Mouse (Mus musculus): ENCODE measurements at regions not wholly inside any gene's neighbourhood (a gene's known extent, or its start where the extent isn't known, plus 50 kb on each side); places are given as distances from the start of the nearest gene placed in this dataset.

GRCm38 (mm10) chr4:124086254-124086653 is 168.4 kb upstream of the 4930535I16Rik start:
- Histone ChIP-seq H3K36me3 (ENCODE audit: control insufficient read depth, insufficient read depth, low read length) (no peaks in the 10 kb centered on the region), H3K4me2 (ENCODE audit: low read length) (no peak overlapping the region), H3K4me3 (ENCODE audit: low read depth, low read length) (no peak overlapping the region), H3K9me3 (ENCODE audit: control insufficient read depth, low read length) (no peaks in the 10 kb centered on the region), H3K27ac (ENCODE audit: low read depth) (no peak overlapping the region), H3K9ac (ENCODE audit: low read length) (no peak overlapping the region), H3K27me3 (replicated peaks; ENCODE audit: control insufficient read depth, insufficient read depth, low read length) (no peaks in the 10 kb centered on the region), H3K4me1 (replicated peaks; ENCODE audit: control insufficient read depth, insufficient read depth, low read length) (no peaks in the 10 kb centered on the region)
- WGBS, result 85% methylated on average over 7 of the region's 7 CpGs
- no peak for ATAC-seq (replicated peaks; ENCODE audit: low FRiP score, low TSS enrichment, low read depth)
- no peak for DNase-seq (ENCODE audit: low spot score)

GRCm38 (mm10) chr4:124079603-124080002 is 161.8 kb upstream of the 4930535I16Rik start:
- WGBS, result 61% methylated on average over 3 of the region's 3 CpGs

GRCm38 (mm10) chr4:124075551-124075950 is 157.7 kb upstream of the 4930535I16Rik start:
- Histone ChIP-seq H3K4me2 (ENCODE audit: low read length) (no peak overlapping the region), H3K4me1 (replicated peaks; ENCODE audit: control insufficient read depth, insufficient read depth, low read length) (no peaks in the 10 kb centered on the region), H3K36me3 (ENCODE audit: control insufficient read depth, insufficient read depth, low read length) (no peaks in the 10 kb centered on the region), H3K9me3 (ENCODE audit: control insufficient read depth, low read length) (no peaks in the 10 kb centered on the region), H3K4me3 (ENCODE audit: low read depth, low read length) (no peak overlapping the region), H3K9ac (ENCODE audit: low read length) (no peak overlapping the region), H3K27me3 (replicated peaks; ENCODE audit: control insufficient read depth, insufficient read depth, low read length) (no peaks in the 10 kb centered on the region), H3K27ac (ENCODE audit: low read depth) (no peak overlapping the region)
- 59% methylated on average over 5 of the region's 5 CpGs for WGBS
- no peak for DNase-seq (ENCODE audit: low spot score)
- no peak for ATAC-seq (replicated peaks; ENCODE audit: low FRiP score, low TSS enrichment, low read depth)

More at GRCm38 (mm10) chr4:124079603-124080002, 161.8 kb upstream of the 4930535I16Rik start:
- Histone ChIP-seq H3K27me3 (replicated peaks; ENCODE audit: control insufficient read depth, insufficient read depth, low read length) (no peaks in the 10 kb centered on the region), H3K4me2 (ENCODE audit: low read length) (no peak overlapping the region), H3K9ac (ENCODE audit: low read length) (no peak overlapping the region), H3K4me1 (replicated peaks; ENCODE audit: control insufficient read depth, insufficient read depth, low read length) (no peaks in the 10 kb centered on the region), H3K9me3 (ENCODE audit: control insufficient read depth, low read length) (no peaks in the 10 kb centered on the region), H3K4me3 (ENCODE audit: low read depth, low read length) (no peak overlapping the region), H3K27ac (ENCODE audit: low read depth) (no peak overlapping the region), H3K36me3 (ENCODE audit: control insufficient read depth, insufficient read depth, low read length) (no peaks in the 10 kb centered on the region)
- DNase-seq (ENCODE audit: low spot score) (no peak), ATAC-seq (replicated peaks; ENCODE audit: low FRiP score, low TSS enrichment, low read depth) (no peak)

- H3K27ac ChIP-seq (ENCODE audit: low read depth), result no peak overlapping the region
Measured at GRCm38 (mm10) chr4:124073646-124074045, 155.8 kb upstream of the 4930535I16Rik start.

GRCm38 (mm10) chr4:124064601-124065000 is 146.8 kb upstream of the 4930535I16Rik start:
- H3K4me2 ChIP-seq (ENCODE audit: low read length), result no peak overlapping the region
- no peaks in the 10 kb centered on the region for H3K9me3 ChIP-seq (ENCODE audit: control insufficient read depth, low read length)
- ATAC-seq (replicated peaks; ENCODE audit: low FRiP score, low TSS enrichment, low read depth) (no peak), DNase-seq (ENCODE audit: low spot score) (no peak)
- no peak overlapping the region for H3K4me3 ChIP-seq (ENCODE audit: low read depth, low read length)
- no peaks in the 10 kb centered on the region for H3K4me1 ChIP-seq (replicated peaks; ENCODE audit: control insufficient read depth, insufficient read depth, low read length)
- no peaks in the 10 kb centered on the region for H3K27me3 ChIP-seq (replicated peaks; ENCODE audit: control insufficient read depth, insufficient read depth, low read length)
- H3K9ac ChIP-seq (ENCODE audit: low read length), result no peak overlapping the region
- H3K36me3 ChIP-seq (ENCODE audit: control insufficient read depth, insufficient read depth, low read length), result no peaks in the 10 kb centered on the region
- WGBS, result 80% methylated on average over 3 of the region's 3 CpGs
- H3K27ac ChIP-seq (ENCODE audit: low read depth), result no peak overlapping the region

More at GRCm38 (mm10) chr4:124073646-124074045, 155.8 kb upstream of the 4930535I16Rik start:
- no peaks in the 10 kb centered on the region for H3K27me3 ChIP-seq (replicated peaks; ENCODE audit: control insufficient read depth, insufficient read depth, low read length)
- no peaks in the 10 kb centered on the region for H3K4me1 ChIP-seq (replicated peaks; ENCODE audit: control insufficient read depth, insufficient read depth, low read length)
- DNase-seq (ENCODE audit: low spot score) (no peak), ATAC-seq (replicated peaks; ENCODE audit: low FRiP score, low TSS enrichment, low read depth) (no peak)
- no peak overlapping the region for H3K4me2 ChIP-seq (ENCODE audit: low read length)
- H3K9me3 ChIP-seq (ENCODE audit: control insufficient read depth, low read length), result no peaks in the 10 kb centered on the region
- no peak overlapping the region for H3K4me3 ChIP-seq (ENCODE audit: low read depth, low read length)
- no peak overlapping the region for H3K9ac ChIP-seq (ENCODE audit: low read length)
- no peaks in the 10 kb centered on the region for H3K36me3 ChIP-seq (ENCODE audit: control insufficient read depth, insufficient read depth, low read length)
- 89% methylated on average over 1 of the region's 1 CpGs for WGBS

- ATAC-seq (replicated peaks; ENCODE audit: low FRiP score, low TSS enrichment, low read depth), result no peak
- 69% methylated on average over 4 of the region's 4 CpGs for WGBS
- H3K36me3 ChIP-seq (ENCODE audit: control insufficient read depth, insufficient read depth, low read length), result no peaks in the 10 kb centered on the region
Measured at GRCm38 (mm10) chr4:124063269-124064100, 145.7 kb upstream of the 4930535I16Rik start.

GRCm38 (mm10) chr4:124057607-124058006 is 139.8 kb upstream of the 4930535I16Rik start:
- H3K27me3 ChIP-seq (replicated peaks; ENCODE audit: control insufficient read depth, insufficient read depth, low read length), result no peaks in the 10 kb centered on the region
- WGBS, result 87% methylated on average over 8 of the region's 8 CpGs
- H3K9ac ChIP-seq (ENCODE audit: low read length), result no peak overlapping the region
- no peaks in the 10 kb centered on the region for H3K4me1 ChIP-seq (replicated peaks; ENCODE audit: control insufficient read depth, insufficient read depth, low read length)
- H3K36me3 ChIP-seq (ENCODE audit: control insufficient read depth, insufficient read depth, low read length), result no peaks in the 10 kb centered on the region
- no peaks in the 10 kb centered on the region for H3K9me3 ChIP-seq (ENCODE audit: control insufficient read depth, low read length)
- no peak overlapping the region for H3K4me2 ChIP-seq (ENCODE audit: low read length)
- no peak overlapping the region for H3K27ac ChIP-seq (ENCODE audit: low read depth)
- DNase-seq (ENCODE audit: low spot score), result no peak
- ATAC-seq (replicated peaks; ENCODE audit: low FRiP score, low TSS enrichment, low read depth), result no peak
- H3K4me3 ChIP-seq (ENCODE audit: low read depth, low read length), result no peak overlapping the region

More at GRCm38 (mm10) chr4:124063269-124064100, 145.7 kb upstream of the 4930535I16Rik start:
- Histone ChIP-seq H3K9me3 (ENCODE audit: control insufficient read depth, low read length) (no peaks in the 10 kb centered on the region), H3K4me3 (ENCODE audit: low read depth, low read length) (no peak overlapping the region), H3K27ac (ENCODE audit: low read depth) (no peak overlapping the region), H3K4me2 (ENCODE audit: low read length) (no peak overlapping the region), H3K4me1 (replicated peaks; ENCODE audit: control insufficient read depth, insufficient read depth, low read length) (no peaks in the 10 kb centered on the region), H3K27me3 (replicated peaks; ENCODE audit: control insufficient read depth, insufficient read depth, low read length) (no peaks in the 10 kb centered on the region), H3K9ac (ENCODE audit: low read length) (no peak overlapping the region)
- no peak for DNase-seq (ENCODE audit: low spot score)

- no peak for ATAC-seq (replicated peaks; ENCODE audit: low FRiP score, low TSS enrichment, low read depth)
- Histone ChIP-seq H3K9ac (ENCODE audit: low read length) (no peak overlapping the region), H3K27ac (ENCODE audit: low read depth) (no peak overlapping the region), H3K36me3 (ENCODE audit: control insufficient read depth, insufficient read depth, low read length) (no peaks in the 10 kb centered on the region), H3K27me3 (replicated peaks; ENCODE audit: control insufficient read depth, insufficient read depth, low read length) (no peaks in the 10 kb centered on the region), H3K4me2 (ENCODE audit: low read length) (no peak overlapping the region), H3K9me3 (ENCODE audit: control insufficient read depth, low read length) (no peaks in the 10 kb centered on the region), H3K4me1 (replicated peaks; ENCODE audit: control insufficient read depth, insufficient read depth, low read length) (no peaks in the 10 kb centered on the region), H3K4me3 (ENCODE audit: low read depth, low read length) (no peak overlapping the region)
- no peak for DNase-seq (ENCODE audit: low spot score)
- 52% methylated on average over 1 of the region's 1 CpGs for WGBS
Measured at GRCm38 (mm10) chr4:124054240-124054760, 136.5 kb upstream of the 4930535I16Rik start.

Data from intestine, embryonic 14.5 days (tissue).